Mouse (Mus musculus): ENCODE data around the gene Nhej1. TPM values are rescaled to one million over a fixed set of nuclear protein-coding genes. Genes with fewer than 3 reads are reported as not detected.
A peak's percentile ranks its signal among the peaks of the same experiment; 100 is the strongest.

Nhej1 gene
- polyA plus RNA-seq, 1 experiment, result 7.7 TPM

- Histone ChIP-seq H3K27ac (ENCODE audit: control insufficient read depth, insufficient read depth, low read depth, low read length) (no peak overlapping the region), H3K4me3 (ENCODE audit: control insufficient read depth, low read depth, low read length) (no peak overlapping the region), H3K36me3 (ENCODE audit: control insufficient read depth, insufficient read depth, low read length) (no peaks in the 10 kb centered on the region), H3K4me1 (ENCODE audit: control insufficient read depth, insufficient read depth, low read length) (no peaks in the 10 kb centered on the region), H3K27me3 (ENCODE audit: control insufficient read depth, insufficient read depth, low read length) (no peaks in the 10 kb centered on the region)
- TF ChIP-seq POLR2A (IDR thresholded peaks at IDR 0.05; ENCODE audit: control insufficient read depth, low read depth, low read length) (no peak), CTCF (IDR thresholded peaks at IDR 0.05; ENCODE audit: control insufficient read depth, insufficient read depth, insufficient replicate concordance, low read depth, low read length) (no peak)
Measured at GRCm38 (mm10) chr1:74961722-74962121, 163.3 kb downstream of the Nhej1 start.

GRCm38 (mm10) chr1:74960059-74960458, 164.9 kb downstream of the Nhej1 start:
- H3K4me3 ChIP-seq (ENCODE audit: control insufficient read depth, low read depth, low read length), result no peak overlapping the region
- no peaks in the 10 kb centered on the region for H3K27me3 ChIP-seq (ENCODE audit: control insufficient read depth, insufficient read depth, low read length)
- H3K27ac ChIP-seq (ENCODE audit: control insufficient read depth, insufficient read depth, low read depth, low read length), result no peak overlapping the region
- no peak for TF ChIP-seq POLR2A (IDR thresholded peaks at IDR 0.05; ENCODE audit: control insufficient read depth, low read depth, low read length)
- no peak for TF ChIP-seq CTCF (IDR thresholded peaks at IDR 0.05; ENCODE audit: control insufficient read depth, insufficient read depth, insufficient replicate concordance, low read depth, low read length)
- no peaks in the 10 kb centered on the region for H3K4me1 ChIP-seq (ENCODE audit: control insufficient read depth, insufficient read depth, low read length)
- H3K36me3 ChIP-seq (ENCODE audit: control insufficient read depth, insufficient read depth, low read length), result no peaks in the 10 kb centered on the region

- Histone ChIP-seq H3K4me1 (ENCODE audit: control insufficient read depth, insufficient read depth, low read length) (peaks cover 39% of the 10 kb centered on the region), H3K36me3 (ENCODE audit: control insufficient read depth, insufficient read depth, low read length) (no peaks in the 10 kb centered on the region), H3K27me3 (ENCODE audit: control insufficient read depth, insufficient read depth, low read length) (peaks cover 12% of the 10 kb centered on the region), H3K4me3 (ENCODE audit: control insufficient read depth, low read depth, low read length) (peak within 1 kb of the TSS; percentile 46), H3K27ac (ENCODE audit: control insufficient read depth, insufficient read depth, low read depth, low read length) (no peak within 1 kb of the TSS)
- TF ChIP-seq CTCF (IDR thresholded peaks at IDR 0.05; ENCODE audit: control insufficient read depth, insufficient read depth, insufficient replicate concordance, low read depth, low read length) (no peak), POLR2A (IDR thresholded peaks at IDR 0.05; ENCODE audit: control insufficient read depth, low read depth, low read length) (no peak)
Measured at GRCm38 (mm10) chr1:74951556-74952210, 173.3 kb downstream of the Nhej1 start, which contains the start of gene Ihh. Gene Ihh (minus strand): TSS chr1:74951672.

GRCm38 (mm10) chr1:74950576-74951490, 174.2 kb downstream of the Nhej1 start:
- Histone ChIP-seq H3K36me3 (ENCODE audit: control insufficient read depth, insufficient read depth, low read length) (no peaks in the 10 kb centered on the region), H3K4me1 (ENCODE audit: control insufficient read depth, insufficient read depth, low read length) (peaks cover 39% of the 10 kb centered on the region), H3K27ac (ENCODE audit: control insufficient read depth, insufficient read depth, low read depth, low read length) (no peak overlapping the region), H3K4me3 (ENCODE audit: control insufficient read depth, low read depth, low read length) (peak overlapping the region; percentile 46), H3K27me3 (ENCODE audit: control insufficient read depth, insufficient read depth, low read length) (peaks cover 12% of the 10 kb centered on the region)
- no peak for TF ChIP-seq POLR2A (IDR thresholded peaks at IDR 0.05; ENCODE audit: control insufficient read depth, low read depth, low read length)
- no peak for TF ChIP-seq CTCF (IDR thresholded peaks at IDR 0.05; ENCODE audit: control insufficient read depth, insufficient read depth, insufficient replicate concordance, low read depth, low read length)

- TF ChIP-seq CTCF (IDR thresholded peaks at IDR 0.05; ENCODE audit: control insufficient read depth, insufficient read depth, insufficient replicate concordance, low read depth, low read length), result no peak
- no peak for TF ChIP-seq POLR2A (IDR thresholded peaks at IDR 0.05; ENCODE audit: control insufficient read depth, low read depth, low read length)
- H3K27me3 ChIP-seq (ENCODE audit: control insufficient read depth, insufficient read depth, low read length), result peaks cover 12% of the 10 kb centered on the region
- H3K4me1 ChIP-seq (ENCODE audit: control insufficient read depth, insufficient read depth, low read length), result peaks cover 39% of the 10 kb centered on the region
- no peaks in the 10 kb centered on the region for H3K36me3 ChIP-seq (ENCODE audit: control insufficient read depth, insufficient read depth, low read length)
- H3K27ac ChIP-seq (ENCODE audit: control insufficient read depth, insufficient read depth, low read depth, low read length), result no peak overlapping the region
- peak overlapping the region; percentile 46 for H3K4me3 ChIP-seq (ENCODE audit: control insufficient read depth, low read depth, low read length)
Measured at GRCm38 (mm10) chr1:74950066-74950465, 174.9 kb downstream of the Nhej1 start.

GRCm38 (mm10) chr1:74949666-74950050, 175.3 kb downstream of the Nhej1 start:
- H3K4me3 ChIP-seq (ENCODE audit: control insufficient read depth, low read depth, low read length), result peak overlapping the region; percentile 46
- TF ChIP-seq POLR2A (IDR thresholded peaks at IDR 0.05; ENCODE audit: control insufficient read depth, low read depth, low read length), result no peak
- no peak for TF ChIP-seq CTCF (IDR thresholded peaks at IDR 0.05; ENCODE audit: control insufficient read depth, insufficient read depth, insufficient replicate concordance, low read depth, low read length)
- H3K27me3 ChIP-seq (ENCODE audit: control insufficient read depth, insufficient read depth, low read length), result peaks cover 12% of the 10 kb centered on the region

More at GRCm38 (mm10) chr1:74949666-74950050, 175.3 kb downstream of the Nhej1 start:
- Histone ChIP-seq H3K36me3 (ENCODE audit: control insufficient read depth, insufficient read depth, low read length) (no peaks in the 10 kb centered on the region), H3K27ac (ENCODE audit: control insufficient read depth, insufficient read depth, low read depth, low read length) (no peak overlapping the region), H3K4me1 (ENCODE audit: control insufficient read depth, insufficient read depth, low read length) (peaks cover 39% of the 10 kb centered on the region)

Data from testis, adult 2 months (tissue).